Mouse (Mus musculus): ENCODE results near the gene Gcm2.

The Gcm2 gene

DNA sequence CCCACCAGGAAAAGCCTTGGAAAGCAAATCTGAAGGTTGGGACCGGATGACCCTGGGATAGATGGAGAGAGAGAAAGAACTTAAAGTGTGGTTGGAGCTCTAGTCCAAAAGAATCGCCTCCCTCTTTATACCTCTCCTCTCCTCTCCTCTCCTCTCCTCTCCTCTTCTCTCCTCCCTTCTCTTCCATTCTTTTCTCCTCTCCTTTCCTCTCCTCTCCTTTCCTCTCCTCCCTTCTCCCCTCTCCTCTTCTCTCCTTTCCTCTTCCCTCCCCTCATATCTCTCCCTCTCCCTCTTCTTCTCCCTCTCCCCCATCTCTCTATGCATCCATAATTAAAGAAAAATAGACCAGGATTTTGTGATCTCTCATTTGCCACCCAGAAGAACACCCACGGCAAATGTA, at the start of gene Gcm2:
Gene Gcm2 (minus strand): TSS at position 101 of the 400 bp plus-strand sequence.
- no peak for DNase-seq

DNA sequence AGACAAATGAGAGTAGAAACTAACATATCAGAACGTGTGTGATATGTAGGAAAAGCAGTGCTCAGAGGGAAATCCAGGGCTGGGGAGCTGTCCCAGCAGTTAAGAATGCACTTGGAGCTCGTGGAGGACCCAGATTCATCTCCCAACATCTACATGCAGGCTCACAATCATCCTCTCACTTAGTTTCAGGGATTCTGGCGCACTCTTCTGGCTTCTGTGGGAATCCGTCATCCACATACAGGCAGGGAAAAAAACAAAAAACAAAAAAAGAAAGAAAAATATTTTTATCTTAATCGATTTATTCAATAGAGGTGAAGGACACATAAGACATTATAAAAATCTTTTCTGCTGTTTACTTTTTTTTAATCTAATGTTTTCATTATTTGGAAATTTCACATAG, 47.6 kb upstream of the Gcm2 start:
- no peak for DNase-seq

GRCm38 (mm10) chr13:41153146-41153545, 42.3 kb upstream of the Gcm2 start:
- DNase-seq, result no peak

DNA sequence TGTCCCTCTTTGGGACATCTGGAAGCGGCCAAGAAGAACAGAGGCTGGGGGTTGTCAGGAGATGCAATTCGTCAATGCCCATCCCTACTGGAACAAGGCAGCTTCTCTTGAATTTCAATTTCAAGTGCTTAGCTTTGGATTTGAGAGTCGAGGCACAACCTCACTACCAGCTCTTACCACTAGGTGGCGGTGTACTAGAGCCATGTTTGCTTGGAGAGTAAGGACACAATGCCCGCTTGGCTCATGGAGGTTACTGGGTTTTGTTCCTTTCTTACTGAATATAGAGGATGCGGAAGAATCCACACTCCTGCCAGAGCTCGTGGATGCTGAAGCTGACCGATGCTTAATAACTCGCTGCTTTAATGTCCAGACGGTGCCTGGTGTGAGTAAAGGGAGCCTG, 35.4 kb upstream of the Gcm2 start:
- peak; percentile 30 to 37 for DNase-seq

DNA sequence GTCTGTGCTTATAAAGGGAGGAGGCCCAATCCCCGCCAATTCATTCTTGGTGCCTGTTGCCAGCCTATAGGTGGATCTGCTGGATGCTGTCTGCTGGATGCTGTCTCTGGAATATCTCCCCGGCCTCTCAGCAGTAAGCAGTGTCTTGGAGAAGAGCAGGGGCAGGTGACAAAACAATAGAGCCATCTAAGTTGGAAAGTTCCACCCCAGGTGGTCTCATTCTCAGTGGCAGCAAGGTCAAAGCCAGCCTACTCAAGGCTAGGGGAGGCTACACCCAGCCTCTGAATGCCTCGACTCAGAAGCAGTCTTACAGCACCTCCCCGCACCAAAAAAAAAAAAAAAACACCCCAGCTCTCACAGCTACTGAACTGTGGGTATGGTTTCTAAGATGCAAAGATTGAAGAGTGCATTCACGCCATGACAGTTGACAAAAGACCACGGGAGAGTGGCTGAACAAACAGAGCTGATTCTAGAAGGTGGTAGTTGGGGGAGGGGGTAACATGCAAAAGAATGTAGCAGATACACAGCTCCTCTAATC, 34.7 kb upstream of the Gcm2 start:
- DNase-seq, result no peak

DNA sequence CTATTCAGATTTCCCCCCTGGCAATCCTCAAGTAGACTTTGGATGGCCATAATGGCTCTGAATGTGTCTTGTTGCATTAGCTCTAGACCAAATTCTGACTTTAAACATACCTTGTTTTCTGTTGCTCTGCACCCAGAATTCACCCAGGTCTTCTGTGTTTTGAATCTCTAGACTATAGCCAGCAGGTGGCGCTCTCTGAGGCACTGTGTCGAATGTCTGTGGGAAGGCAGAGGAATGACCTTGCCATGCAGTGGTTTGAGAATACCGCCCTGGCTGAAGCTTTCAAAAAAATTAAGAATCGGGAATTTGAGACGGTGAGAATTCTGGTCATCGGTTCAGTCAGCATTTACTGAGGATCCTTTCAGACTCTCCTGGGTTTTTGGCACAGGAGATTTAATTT, 24.1 kb upstream of the Gcm2 start:
- DNase-seq, result peak; percentile 20 to 35

DNA sequence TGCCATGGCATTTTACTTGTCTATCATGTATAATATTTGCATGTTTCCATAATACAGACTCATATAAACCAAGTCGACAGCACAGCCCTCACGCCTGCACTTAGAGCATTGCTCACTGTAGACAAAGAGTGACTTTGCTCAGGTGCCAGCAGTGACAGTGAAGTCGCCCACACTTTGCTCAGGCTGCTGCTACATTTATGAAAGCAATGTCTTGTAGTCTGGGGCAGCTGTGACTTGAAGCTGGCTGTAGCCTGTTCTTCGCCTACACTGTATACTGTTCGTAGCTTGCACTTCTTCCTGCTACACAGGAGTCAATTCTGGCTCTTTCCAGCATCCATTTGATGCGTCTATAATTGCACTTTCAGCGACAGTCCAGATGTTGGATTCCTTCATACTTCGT, 18.2 kb upstream of the Gcm2 start:
- no peak for DNase-seq

GRCm38 (mm10) chr13:41128326-41128725, 17.5 kb upstream of the Gcm2 start:
- DNase-seq, result no peak

DNA sequence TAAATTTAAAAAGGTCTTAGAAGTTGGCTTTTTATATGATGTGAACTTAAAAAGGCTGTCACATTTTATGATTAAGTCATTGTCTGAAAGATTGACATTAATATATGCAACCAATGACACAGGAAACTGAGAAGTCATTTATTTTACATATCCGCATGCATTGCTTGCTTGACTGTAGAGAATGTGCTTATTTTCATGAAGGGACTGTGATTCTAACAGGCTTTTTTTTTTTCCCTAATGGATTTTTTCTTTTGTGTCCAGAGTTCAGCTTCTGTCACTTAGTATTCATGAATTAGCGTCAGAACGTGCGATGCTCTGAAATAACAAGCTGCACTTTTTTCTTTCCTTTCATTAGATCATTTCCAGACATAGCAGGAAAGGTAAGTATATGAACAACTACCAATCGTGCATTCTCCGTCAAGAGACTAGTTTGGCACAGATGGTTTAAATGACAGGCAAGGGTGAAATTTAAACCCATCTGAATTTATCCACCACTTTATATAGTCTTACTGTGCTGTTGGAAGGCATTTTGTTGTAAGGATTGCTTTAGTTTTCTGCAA, 12.9 kb upstream of the Gcm2 start:
- no peak for DNase-seq

GRCm38 (mm10) chr13:41119152-41119945, 8.5 kb upstream of the Gcm2 start:
- no peak for DNase-seq

DNA sequence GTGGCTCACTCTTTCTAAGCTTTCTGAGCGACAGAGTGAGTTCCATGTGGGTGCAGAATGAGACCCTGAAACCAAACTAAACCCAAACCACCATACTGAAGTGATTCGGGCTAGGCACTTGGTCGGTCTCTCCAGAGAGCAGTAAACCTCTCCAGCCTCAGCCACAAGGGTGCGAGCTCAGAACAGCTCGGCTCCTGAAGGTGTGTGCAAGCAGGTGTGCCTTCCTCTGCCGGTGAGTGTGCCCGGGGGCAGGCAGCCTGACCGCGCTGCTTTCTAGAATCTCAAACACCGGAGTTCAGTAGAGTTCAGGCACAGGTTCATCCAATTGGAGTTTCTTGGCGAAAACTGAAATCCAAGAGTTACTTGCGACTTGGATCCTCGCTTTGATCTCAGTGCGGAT, 3.1 kb upstream of the Gcm2 start, which contains the start of gene Sycp2l:
Gene Sycp2l (plus strand): TSS at position 368 of the 400 bp plus-strand sequence.
- DNase-seq, result no peak

- DNase-seq, result no peak
Measured at GRCm38 (mm10) chr13:41105541-41105940, 5.3 kb downstream of the Gcm2 start.

DNA sequence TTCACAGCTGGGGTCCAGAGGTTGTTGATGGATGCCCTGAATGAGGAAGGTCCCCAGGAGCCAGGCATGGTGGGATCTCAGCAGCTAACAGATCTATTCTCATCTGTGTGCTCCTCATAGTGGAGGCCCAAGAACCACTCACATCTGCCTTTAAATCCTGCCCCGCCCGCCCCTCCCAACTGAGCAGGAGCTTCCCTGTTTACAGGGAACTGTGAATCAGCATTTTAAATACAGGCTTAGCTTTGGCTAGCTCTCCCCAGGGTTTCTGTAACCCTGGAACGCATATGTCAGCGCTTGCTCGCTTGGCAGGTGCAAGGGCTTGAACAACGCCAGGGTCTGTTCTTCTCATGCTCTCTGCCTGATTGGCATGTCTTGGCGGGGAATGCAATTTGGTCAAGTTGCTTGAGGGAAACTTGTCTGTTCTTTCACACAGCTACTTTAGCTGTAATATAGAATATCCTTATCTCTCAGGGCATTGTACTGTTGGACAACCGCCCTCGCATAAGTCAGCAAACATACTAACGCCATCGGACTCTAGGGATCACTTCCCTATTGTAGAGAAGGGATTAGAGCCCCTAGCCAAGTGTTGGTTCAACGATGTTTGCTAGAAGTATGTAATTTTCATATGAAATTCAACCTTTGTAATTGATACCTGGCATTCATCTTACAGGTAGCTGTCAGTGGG, 6.9 kb downstream of the Gcm2 start:
- DNase-seq, result no peak

GRCm38 (mm10) chr13:41100031-41100430, 10.8 kb downstream of the Gcm2 start:
- no peak for DNase-seq

GRCm38 (mm10) chr13:41098325-41098724, 12.5 kb downstream of the Gcm2 start:
- DNase-seq, result no peak

DNA sequence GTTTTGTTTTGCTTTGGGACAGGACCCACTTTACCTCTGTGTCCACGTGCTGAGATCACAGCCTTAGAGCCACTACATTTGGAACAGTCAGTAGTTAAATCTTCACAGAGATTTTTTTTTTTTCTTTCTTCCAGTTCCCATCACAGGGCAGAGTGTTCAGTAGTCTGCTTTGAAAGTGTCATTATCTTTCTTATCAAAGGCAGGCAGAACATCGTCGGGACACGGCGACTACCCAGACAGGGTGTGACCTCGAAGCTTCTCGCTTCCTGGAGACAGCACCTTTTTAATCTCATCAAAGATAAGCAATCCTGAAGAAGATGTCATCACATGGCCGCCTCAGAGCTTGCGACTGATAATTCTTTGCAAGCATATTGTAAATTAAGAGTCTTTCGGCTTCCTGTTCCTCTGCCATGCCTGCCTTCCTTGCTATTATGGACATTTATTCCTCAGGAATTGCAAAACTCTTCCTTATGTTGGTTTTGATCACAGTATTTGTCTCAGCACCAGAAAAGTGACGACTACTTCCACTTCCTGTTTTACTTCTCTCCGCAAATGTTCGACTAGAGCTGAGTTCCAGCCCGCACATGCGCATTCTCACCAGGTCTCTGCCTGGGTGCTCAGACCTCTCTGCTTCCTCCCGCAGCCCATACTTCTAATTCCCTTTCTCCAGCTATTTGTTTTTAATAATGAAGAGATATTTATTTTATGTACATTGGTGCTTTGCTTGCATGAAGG, 13.3 kb downstream of the Gcm2 start:
- peak; percentile 48 to 51 for DNase-seq

- DNase-seq, result no peak
Measured at GRCm38 (mm10) chr13:41094160-41094559, 16.7 kb downstream of the Gcm2 start.

GRCm38 (mm10) chr13:41091271-41091670, 19.6 kb downstream of the Gcm2 start:
- no peak for DNase-seq

GRCm38 (mm10) chr13:41088746-41089145, 22.1 kb downstream of the Gcm2 start:
- DNase-seq, result no peak

GRCm38 (mm10) chr13:41085140-41085539, 25.7 kb downstream of the Gcm2 start:
- DNase-seq, result no peak

GRCm38 (mm10) chr13:41084521-41084920, 26.3 kb downstream of the Gcm2 start:
- DNase-seq, result no peak

DNA sequence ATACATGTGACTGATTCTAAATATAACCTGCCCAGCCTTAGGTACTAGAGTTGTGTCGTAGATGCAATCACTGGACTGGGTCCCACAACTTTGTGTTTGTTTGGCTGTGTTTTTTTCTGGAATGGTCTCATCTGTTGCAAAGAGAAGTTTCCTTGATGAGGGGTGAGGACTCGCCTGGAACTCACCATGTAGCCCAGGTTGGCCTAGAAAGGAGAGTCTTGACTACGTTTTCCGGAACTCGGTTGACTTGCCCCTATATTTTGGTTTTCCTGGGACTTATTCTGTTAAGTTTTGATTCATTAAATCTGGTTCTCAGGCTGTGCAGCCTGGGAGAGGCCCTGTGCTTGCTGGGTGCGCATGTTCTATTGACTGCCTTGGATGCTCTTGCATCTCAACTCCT, 30.1 kb downstream of the Gcm2 start:
- no peak for DNase-seq

DNA sequence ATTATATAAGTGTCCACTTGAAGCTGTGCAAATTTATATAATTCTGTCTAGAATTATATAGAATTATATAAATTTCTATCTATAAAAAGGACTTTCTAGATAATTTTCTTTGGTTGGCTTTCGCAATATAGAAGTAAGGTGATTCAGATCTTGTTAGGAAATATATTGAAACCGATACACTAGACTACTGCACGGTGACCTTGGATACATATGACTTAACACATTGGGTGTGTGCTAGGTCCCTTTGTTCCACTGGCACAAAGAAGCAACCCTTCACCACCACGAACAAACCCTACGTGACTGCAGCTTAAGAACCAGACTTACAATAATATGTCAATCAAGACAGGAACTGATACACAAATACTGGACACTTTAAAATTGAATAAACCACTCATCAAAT, 31.0 kb downstream of the Gcm2 start:
- no peak for DNase-seq

All from lung, adult 18-20 months (tissue).